Mouse (Mus musculus): ENCODE data around the gene Rbfox1. TPM values are rescaled to one million over a fixed set of nuclear protein-coding genes. Genes with fewer than 3 reads are reported as not detected.

Gene Rbfox1
- total and polyA plus RNA-seq, 3 experiments = not detected

DNA sequence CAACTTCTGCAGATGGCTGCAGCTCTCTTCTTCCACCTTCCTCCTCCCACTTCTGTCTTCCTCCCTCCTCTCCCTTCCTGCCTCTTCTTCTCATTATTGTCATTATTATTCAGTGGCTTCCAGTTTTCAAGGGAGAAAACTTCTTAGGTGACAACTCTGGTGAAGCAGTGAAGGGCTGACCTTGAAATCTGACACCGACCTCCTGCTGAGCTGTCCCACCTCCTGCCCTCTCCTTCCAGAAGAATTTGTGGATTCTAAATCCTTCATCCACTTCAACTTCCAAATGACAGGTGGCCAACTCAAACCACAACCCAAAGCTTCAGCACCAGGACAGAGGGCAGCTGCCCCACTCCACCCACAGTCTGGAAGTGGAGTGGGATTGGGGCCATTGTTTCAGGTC lies 134.2 kb downstream of the Rbfox1 start:
- TF ChIP-seq NRF1 (IDR thresholded peaks at IDR 0.05; ENCODE audit: insufficient read depth, low read depth, low read length, poor library complexity, severe bottlenecking) (no peak), MXI1 (IDR thresholded peaks at IDR 0.05; ENCODE audit: low read depth, low read length) (no peak), SMC3 (IDR thresholded peaks at IDR 0.05; ENCODE audit: low read depth, low read length) (no peak), ZKSCAN1 (IDR thresholded peaks at IDR 0.05; ENCODE audit: low read depth, low read length) (no peak), TAL1 (IDR thresholded peaks at IDR 0.05; ENCODE audit: low read length) (no peak), EP300 (IDR thresholded peaks at IDR 0.05; ENCODE audit: low read depth in 1 of 2, low read length in 2 of 2) (no peak), MYC (IDR thresholded peaks at IDR 0.05; ENCODE audit: low read depth, low read length) (no peak), UBTF (IDR thresholded peaks at IDR 0.05; ENCODE audit: borderline replicate concordance, insufficient read depth, low read depth, low read length) (no peak), POLR2AphosphoS2 (IDR thresholded peaks at IDR 0.05; ENCODE audit: low read length) (no peak), BHLHE40 (IDR thresholded peaks at IDR 0.05; ENCODE audit: borderline replicate concordance, low read depth, low read length) (no peak), ZC3H11A (IDR thresholded peaks at IDR 0.05; ENCODE audit: low read depth, low read length) (no peak)
- H3K9ac ChIP-seq (ENCODE audit: control insufficient read depth, low read depth, low read length, poor library complexity, severe bottlenecking) = no peak overlapping the region
- no peak for DNase-seq (ENCODE audit: low read depth, low spot score)
- no peaks in the 10 kb centered on the region for H3K79me2 ChIP-seq (ENCODE audit: control insufficient read depth, insufficient read depth, low read length, poor library complexity)
- no peaks in the 10 kb centered on the region for H3K27me3 ChIP-seq (ENCODE audit: control insufficient read depth in 1 of 2, insufficient read depth in 2 of 2, low read length in 2 of 2)
- H3K36me3 ChIP-seq (ENCODE audit: control insufficient read depth in 1 of 2, insufficient read depth in 2 of 2, low read length in 2 of 2) = no peaks in the 10 kb centered on the region
- H3K27ac ChIP-seq (ENCODE audit: control insufficient read depth, low read depth, low read length) = no peak overlapping the region
- H3K4me1 ChIP-seq (ENCODE audit: control insufficient read depth in 1 of 2, insufficient read depth in 2 of 2, low read length in 2 of 2) = no peaks in the 10 kb centered on the region
- H3K4me3 ChIP-seq (ENCODE audit: control insufficient read depth in 1 of 2, insufficient read depth in 1 of 2, low read depth in 2 of 2, low read length in 2 of 2) = no peak overlapping the region
- no peaks in the 10 kb centered on the region for H3K9me3 ChIP-seq (replicated peaks; ENCODE audit: insufficient read depth, low read length)

GRCm38 (mm10) chr16:6031280-6031679 lies 146.1 kb downstream of the Rbfox1 start:
- no peaks in the 10 kb centered on the region for H3K79me2 ChIP-seq (ENCODE audit: control insufficient read depth, insufficient read depth, low read length, poor library complexity)
- no peaks in the 10 kb centered on the region for H3K9me3 ChIP-seq (replicated peaks; ENCODE audit: insufficient read depth, low read length)
- no peak overlapping the region for H3K4me3 ChIP-seq (ENCODE audit: control insufficient read depth in 1 of 2, insufficient read depth in 1 of 2, low read depth in 2 of 2, low read length in 2 of 2)
- TF ChIP-seq RCOR1 (IDR thresholded peaks at IDR 0.05; ENCODE audit: low read depth, low read length) (no peak), SMC3 (IDR thresholded peaks at IDR 0.05; ENCODE audit: low read depth, low read length) (no peak), JUND (IDR thresholded peaks at IDR 0.05; ENCODE audit: low read depth, low read length) (no peak), CHD1 (IDR thresholded peaks at IDR 0.05; ENCODE audit: low read depth, low read length) (no peak), HCFC1 (IDR thresholded peaks at IDR 0.05; ENCODE audit: low read depth, low read length) (no peak), ZNF384 (IDR thresholded peaks at IDR 0.05; ENCODE audit: low read depth, low read length) (no peak), GABPA (IDR thresholded peaks at IDR 0.05; ENCODE audit: low read depth, low read length) (no peak), TCF12 (IDR thresholded peaks at IDR 0.05; ENCODE audit: low read depth, low read length) (no peak), ZMIZ1 (IDR thresholded peaks at IDR 0.05; ENCODE audit: low read depth, low read length) (no peak), MYC (IDR thresholded peaks at IDR 0.05; ENCODE audit: low read depth, low read length) (no peak), NRF1 (IDR thresholded peaks at IDR 0.05; ENCODE audit: insufficient read depth, low read depth, low read length, poor library complexity, severe bottlenecking) (no peak), BHLHE40 (IDR thresholded peaks at IDR 0.05; ENCODE audit: borderline replicate concordance, low read depth, low read length) (no peak), CHD2 (IDR thresholded peaks at IDR 0.05; ENCODE audit: low read length) (no peak), NELFE (IDR thresholded peaks at IDR 0.05; ENCODE audit: low read depth, low read length) (no peak), MAZ (IDR thresholded peaks at IDR 0.05; ENCODE audit: low read depth, low read length) (no peak), ZKSCAN1 (IDR thresholded peaks at IDR 0.05; ENCODE audit: low read depth, low read length) (no peak)
- H3K4me1 ChIP-seq (ENCODE audit: control insufficient read depth in 1 of 2, insufficient read depth in 2 of 2, low read length in 2 of 2) = no peaks in the 10 kb centered on the region
- no peak overlapping the region for H3K27ac ChIP-seq (ENCODE audit: control insufficient read depth, low read depth, low read length)
- no peak for DNase-seq (ENCODE audit: low read depth, low spot score)
- no peak overlapping the region for H3K9ac ChIP-seq (ENCODE audit: control insufficient read depth, low read depth, low read length, poor library complexity, severe bottlenecking)
- H3K27me3 ChIP-seq (ENCODE audit: control insufficient read depth in 1 of 2, insufficient read depth in 2 of 2, low read length in 2 of 2) = no peaks in the 10 kb centered on the region
- H3K36me3 ChIP-seq (ENCODE audit: control insufficient read depth in 1 of 2, insufficient read depth in 2 of 2, low read length in 2 of 2) = no peaks in the 10 kb centered on the region
